Mouse (Mus musculus): ENCODE data around the gene Bpgm. TPM values are rescaled to one million over a fixed set of nuclear protein-coding genes. Genes with fewer than 3 reads are reported as not detected.

Gene Bpgm
- polyA plus RNA-seq, 2 experiments: 37.5 to 38.5 TPM

DNA sequence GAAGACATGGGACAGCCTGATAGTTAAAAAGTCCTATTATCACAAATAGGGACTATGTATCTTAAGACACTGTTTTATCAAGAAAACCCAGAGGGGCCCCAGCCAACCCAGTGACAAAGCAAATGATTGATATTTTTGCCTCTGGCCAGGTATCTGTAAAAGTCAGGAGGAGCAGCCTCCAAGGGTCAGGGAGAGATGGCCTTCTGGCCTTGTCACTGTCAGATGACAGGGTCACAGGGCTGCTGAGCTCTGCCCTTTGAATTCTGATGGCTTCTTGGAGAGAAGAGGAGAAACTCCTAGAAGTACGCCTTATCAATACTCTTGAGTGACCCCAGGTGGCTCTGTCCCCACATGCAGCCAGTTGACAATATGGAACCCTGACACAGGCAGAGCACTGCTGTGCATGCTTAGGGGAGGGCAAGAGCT lies 49.5 kb downstream of the Bpgm start:
- no peak overlapping the region for H3K9ac ChIP-seq (ENCODE audit: low read depth, low read length, severe bottlenecking)
- 79% methylated on average over 1 of the region's 1 CpGs for WGBS
- DNase-seq (ENCODE audit: low spot score) (no peak), ATAC-seq (ENCODE audit: low FRiP score, low read depth) (no peak)
- peaks cover 10% of the 10 kb centered on the region for H3K4me1 ChIP-seq (ENCODE audit: control insufficient read depth, insufficient read depth, low read length)
- no peaks in the 10 kb centered on the region for H3K36me3 ChIP-seq (ENCODE audit: control insufficient read depth, insufficient read depth, low read length)
- TF ChIP-seq POLR2A (IDR thresholded peaks at IDR 0.05; ENCODE audit: borderline replicate concordance, extremely low read depth, insufficient read depth, insufficient read length): no peak
- H3K4me2 ChIP-seq (replicated peaks; ENCODE audit: low read depth, low read length, severe bottlenecking): no peak overlapping the region
- H3K27ac ChIP-seq (replicated peaks; ENCODE audit: low read depth, low read length): no peak overlapping the region
- no peaks in the 10 kb centered on the region for H3K9me3 ChIP-seq (ENCODE audit: control insufficient read depth, low read length)
- H3K27me3 ChIP-seq (ENCODE audit: control insufficient read depth, insufficient read depth, low read length): no peaks in the 10 kb centered on the region
- H3K4me3 ChIP-seq (replicated peaks; ENCODE audit: low read length): no peak overlapping the region

DNA sequence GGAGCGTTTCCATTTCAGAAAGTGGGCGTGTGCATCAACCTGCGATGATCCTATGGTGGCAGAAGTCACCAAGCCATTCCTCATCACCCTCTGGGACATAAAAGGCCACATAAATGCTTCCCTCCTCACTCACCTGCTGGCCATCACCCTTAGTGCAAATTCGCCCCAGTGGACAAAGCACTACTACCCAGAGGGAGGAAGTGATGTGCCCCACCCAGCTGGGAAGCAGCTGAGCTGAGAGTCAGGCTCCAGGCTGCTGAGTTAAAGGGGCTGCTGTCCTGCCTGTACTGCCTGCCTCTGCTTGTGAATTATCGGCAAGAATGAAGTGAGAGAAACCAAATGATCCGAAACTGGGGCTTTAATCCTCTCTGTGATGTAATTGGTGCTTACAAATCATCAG lies 49.9 kb downstream of the Bpgm start:
- Histone ChIP-seq H3K36me3 (ENCODE audit: control insufficient read depth, insufficient read depth, low read length) (no peaks in the 10 kb centered on the region), H3K4me2 (replicated peaks; ENCODE audit: low read depth, low read length, severe bottlenecking) (no peak overlapping the region), H3K27ac (replicated peaks; ENCODE audit: low read depth, low read length) (no peak overlapping the region), H3K9ac (ENCODE audit: low read depth, low read length, severe bottlenecking) (no peak overlapping the region), H3K9me3 (ENCODE audit: control insufficient read depth, low read length) (no peaks in the 10 kb centered on the region), H3K4me3 (replicated peaks; ENCODE audit: low read length) (no peak overlapping the region), H3K27me3 (ENCODE audit: control insufficient read depth, insufficient read depth, low read length) (no peaks in the 10 kb centered on the region), H3K4me1 (ENCODE audit: control insufficient read depth, insufficient read depth, low read length) (peaks cover 9% of the 10 kb centered on the region)
- WGBS: 55% methylated on average over 6 of the region's 6 CpGs
- ATAC-seq (ENCODE audit: low FRiP score, low read depth) (no peak), DNase-seq (ENCODE audit: low spot score) (no peak)
- TF ChIP-seq POLR2A (IDR thresholded peaks at IDR 0.05; ENCODE audit: borderline replicate concordance, extremely low read depth, insufficient read depth, insufficient read length): no peak

DNA sequence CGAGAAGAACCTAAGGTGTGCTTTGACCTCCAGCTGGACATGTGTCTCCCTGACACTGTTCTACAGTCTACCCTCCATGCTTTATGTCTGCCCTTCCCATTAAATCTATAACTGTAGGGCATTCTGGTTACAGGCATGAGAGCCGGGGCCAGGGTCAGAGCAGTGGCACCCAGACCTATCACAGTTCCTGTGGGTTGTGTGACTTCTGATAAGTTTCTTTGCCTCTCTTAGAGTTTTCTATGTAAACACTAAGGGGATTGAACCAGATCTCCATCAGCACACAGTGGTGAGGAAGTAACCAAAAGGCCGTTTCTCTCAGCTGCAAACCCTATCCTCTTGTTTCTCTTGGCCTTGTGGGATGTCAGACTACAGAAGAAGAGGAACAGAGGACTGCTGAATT lies 50.4 kb downstream of the Bpgm start:
- no peak for TF ChIP-seq POLR2A (IDR thresholded peaks at IDR 0.05; ENCODE audit: borderline replicate concordance, extremely low read depth, insufficient read depth, insufficient read length)
- H3K4me3 ChIP-seq (replicated peaks; ENCODE audit: low read length): no peak overlapping the region
- H3K27me3 ChIP-seq (ENCODE audit: control insufficient read depth, insufficient read depth, low read length): no peaks in the 10 kb centered on the region
- no peaks in the 10 kb centered on the region for H3K9me3 ChIP-seq (ENCODE audit: control insufficient read depth, low read length)
- H3K27ac ChIP-seq (replicated peaks; ENCODE audit: low read depth, low read length): no peak overlapping the region
- H3K4me1 ChIP-seq (ENCODE audit: control insufficient read depth, insufficient read depth, low read length): peaks cover 5% of the 10 kb centered on the region
- H3K4me2 ChIP-seq (replicated peaks; ENCODE audit: low read depth, low read length, severe bottlenecking): no peak overlapping the region
- ATAC-seq (ENCODE audit: low FRiP score, low read depth) (no peak), DNase-seq (ENCODE audit: low spot score) (no peak)
- H3K9ac ChIP-seq (ENCODE audit: low read depth, low read length, severe bottlenecking): no peak overlapping the region
- 60% methylated on average over 3 of the region's 3 CpGs for WGBS
- H3K36me3 ChIP-seq (ENCODE audit: control insufficient read depth, insufficient read depth, low read length): no peaks in the 10 kb centered on the region

DNA sequence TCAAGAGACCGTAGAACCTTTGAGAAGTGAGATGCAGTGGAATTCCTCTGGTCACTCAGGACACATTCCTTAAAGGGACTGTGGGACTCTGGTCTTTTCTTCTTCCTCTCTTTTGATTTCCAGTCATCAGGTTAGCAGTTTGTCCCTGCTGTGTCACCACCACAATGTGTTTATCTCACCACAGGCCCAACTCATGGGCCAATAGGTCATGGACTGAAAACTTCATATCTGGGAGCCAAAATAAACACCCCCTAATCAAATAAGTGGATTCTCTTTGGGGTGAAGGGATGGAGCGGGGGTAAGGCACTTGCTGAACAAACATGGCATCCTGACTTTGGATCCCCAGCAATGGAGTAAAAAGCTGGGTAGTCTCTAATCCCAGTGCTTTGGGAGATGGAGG lies 52.1 kb downstream of the Bpgm start:
- Histone ChIP-seq H3K4me2 (replicated peaks; ENCODE audit: low read depth, low read length, severe bottlenecking) (no peak overlapping the region), H3K9me3 (ENCODE audit: control insufficient read depth, low read length) (no peaks in the 10 kb centered on the region), H3K36me3 (ENCODE audit: control insufficient read depth, insufficient read depth, low read length) (no peaks in the 10 kb centered on the region), H3K4me1 (ENCODE audit: control insufficient read depth, insufficient read depth, low read length) (peaks cover 3% of the 10 kb centered on the region; the same call in 1 of the 2 replicates), H3K9ac (ENCODE audit: low read depth, low read length, severe bottlenecking) (no peak overlapping the region), H3K4me3 (replicated peaks; ENCODE audit: low read length) (no peak overlapping the region), H3K27me3 (ENCODE audit: control insufficient read depth, insufficient read depth, low read length) (no peaks in the 10 kb centered on the region), H3K27ac (replicated peaks; ENCODE audit: low read depth, low read length) (no peak overlapping the region)
- 86% methylated on average over 2 of the region's 2 CpGs for WGBS
- no peak for TF ChIP-seq POLR2A (IDR thresholded peaks at IDR 0.05; ENCODE audit: borderline replicate concordance, extremely low read depth, insufficient read depth, insufficient read length)
- ATAC-seq (ENCODE audit: low FRiP score, low read depth) (no peak), DNase-seq (ENCODE audit: low spot score) (no peak)

DNA sequence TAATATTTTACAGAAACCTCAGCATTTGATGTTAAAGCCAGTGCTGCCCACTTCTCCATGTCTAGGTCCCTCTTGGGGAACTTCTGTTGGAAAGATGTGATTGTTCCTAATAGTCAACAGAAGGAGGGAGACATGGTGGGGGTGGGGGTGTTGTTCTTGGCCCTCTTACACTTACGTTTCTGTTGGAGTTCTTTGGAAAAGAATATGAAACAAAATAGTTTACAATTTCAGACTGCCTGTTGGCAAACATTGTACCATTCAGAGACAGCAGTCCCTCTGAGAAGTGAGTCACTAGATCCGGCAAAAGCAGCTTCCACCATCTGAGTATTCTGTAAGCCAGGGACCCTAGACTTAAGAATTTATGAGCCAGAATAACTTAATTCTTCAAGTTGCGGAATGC lies 54.0 kb downstream of the Bpgm start:
- Histone ChIP-seq H3K36me3 (ENCODE audit: control insufficient read depth, insufficient read depth, low read length) (no peaks in the 10 kb centered on the region), H3K4me1 (ENCODE audit: control insufficient read depth, insufficient read depth, low read length) (peaks cover 3% of the 10 kb centered on the region; the same call in 1 of the 2 replicates), H3K9me3 (ENCODE audit: control insufficient read depth, low read length) (no peaks in the 10 kb centered on the region), H3K4me3 (replicated peaks; ENCODE audit: low read length) (no peak overlapping the region), H3K27me3 (ENCODE audit: control insufficient read depth, insufficient read depth, low read length) (no peaks in the 10 kb centered on the region), H3K4me2 (replicated peaks; ENCODE audit: low read depth, low read length, severe bottlenecking) (no peak overlapping the region), H3K27ac (replicated peaks; ENCODE audit: low read depth, low read length) (no peak overlapping the region), H3K9ac (ENCODE audit: low read depth, low read length, severe bottlenecking) (no peak overlapping the region)
- no peak for TF ChIP-seq POLR2A (IDR thresholded peaks at IDR 0.05; ENCODE audit: borderline replicate concordance, extremely low read depth, insufficient read depth, insufficient read length)
- ATAC-seq (ENCODE audit: low FRiP score, low read depth): no peak
- DNase-seq (ENCODE audit: low spot score): no peak
- WGBS: 67% methylated on average over 3 of the region's 3 CpGs

DNA sequence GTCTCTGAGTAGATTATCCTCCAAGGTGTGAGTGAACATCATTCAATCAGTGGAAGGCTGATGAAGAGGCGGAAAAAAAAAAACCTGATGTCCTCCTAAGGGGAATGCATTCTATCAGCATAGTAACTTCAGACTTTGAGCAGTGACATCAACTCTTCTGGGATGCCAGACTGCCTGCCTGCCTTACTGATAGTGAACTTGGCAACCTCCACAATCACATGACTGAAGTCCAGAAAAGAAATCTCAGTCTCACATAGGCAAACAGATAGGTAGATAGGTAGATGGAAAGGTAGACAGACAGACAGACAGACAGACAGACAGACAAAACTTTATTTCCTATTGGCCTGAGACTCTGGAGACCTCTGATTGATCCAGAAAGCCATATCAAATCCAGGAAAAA lies 57.0 kb downstream of the Bpgm start:
- H3K9ac ChIP-seq (ENCODE audit: low read depth, low read length, severe bottlenecking): no peak overlapping the region
- DNase-seq (ENCODE audit: low spot score) (no peak), ATAC-seq (ENCODE audit: low FRiP score, low read depth) (no peak)
- no peak for TF ChIP-seq POLR2A (IDR thresholded peaks at IDR 0.05; ENCODE audit: borderline replicate concordance, extremely low read depth, insufficient read depth, insufficient read length)
- H3K4me3 ChIP-seq (replicated peaks; ENCODE audit: low read length): no peak overlapping the region
- 96% methylated on average over 1 of the region's 1 CpGs for WGBS
- H3K36me3 ChIP-seq (ENCODE audit: control insufficient read depth, insufficient read depth, low read length): no peaks in the 10 kb centered on the region
- peaks cover 3% of the 10 kb centered on the region; the same call in 1 of the 2 replicates for H3K4me1 ChIP-seq (ENCODE audit: control insufficient read depth, insufficient read depth, low read length)
- no peak overlapping the region for H3K4me2 ChIP-seq (replicated peaks; ENCODE audit: low read depth, low read length, severe bottlenecking)
- H3K27me3 ChIP-seq (ENCODE audit: control insufficient read depth, insufficient read depth, low read length): no peaks in the 10 kb centered on the region
- H3K27ac ChIP-seq (replicated peaks; ENCODE audit: low read depth, low read length): no peak overlapping the region
- no peaks in the 10 kb centered on the region for H3K9me3 ChIP-seq (ENCODE audit: control insufficient read depth, low read length)

Measured in limb, embryonic 14.5 days (tissue).